Mouse (Mus musculus): ENCODE measurements around the gene Ubxn6.
"Not testable (repeated sequence)": the region's sequence is repeated elsewhere in the genome, so short reads cannot be mapped to it uniquely, and the experiment has no call there.

Gene Ubxn6

GRCm38 (mm10) chr17:56100811-56101210 lies 26.0 kb upstream of the Ubxn6 start:
- no peak for DNase-seq

- DNase-seq = no peak
These were observed 24.1 kb upstream of the Ubxn6 start for GRCm38 (mm10) chr17:56098711-56099572.

- no peak for DNase-seq
These were observed 23.4 kb upstream of the Ubxn6 start for GRCm38 (mm10) chr17:56098180-56098579.

- no peak for DNase-seq
These were observed 22.1 kb upstream of the Ubxn6 start for GRCm38 (mm10) chr17:56096883-56097282.

- DNase-seq = no peak
These were observed 18.0 kb upstream of the Ubxn6 start for GRCm38 (mm10) chr17:56092794-56093193.

GRCm38 (mm10) chr17:56092312-56092711 lies 17.5 kb upstream of the Ubxn6 start:
- no peak for DNase-seq

- peak in 1 of 2 experiments; percentile 52 for DNase-seq
These were observed 6.2 kb upstream of the Ubxn6 start for GRCm38 (mm10) chr17:56080781-56081585.

GRCm38 (mm10) chr17:56079921-56080320 lies 5.1 kb upstream of the Ubxn6 start:
- peak in 1 of 2 experiments; percentile 29 for DNase-seq

GRCm38 (mm10) chr17:56078880-56079795 lies 4.3 kb upstream of the Ubxn6 start, which contains the start of gene Hdgfl2:
Gene Hdgfl2, plus strand, starts transcription at chr17:56079634.
- peak; percentile 100 for DNase-seq

GRCm38 (mm10) chr17:56078361-56078760 lies 3.5 kb upstream of the Ubxn6 start:
- peak in 1 of 2 experiments; percentile 38 for DNase-seq

GRCm38 (mm10) chr17:56077523-56077922 lies 2.7 kb upstream of the Ubxn6 start:
- no peak for DNase-seq

- peak in 1 of 2 experiments; percentile 84 for DNase-seq
These were observed 566 bp downstream of the Ubxn6 start for GRCm38 (mm10) chr17:56074097-56074826.

- no peak for DNase-seq
These were observed 2.6 kb downstream of the Ubxn6 start for GRCm38 (mm10) chr17:56072243-56072642.

- DNase-seq = no peak
These were observed 3.7 kb downstream of the Ubxn6 start for GRCm38 (mm10) chr17:56071126-56071525.

- no peak for DNase-seq
These were observed 5.8 kb downstream of the Ubxn6 start for GRCm38 (mm10) chr17:56069066-56069465.

- no peak for DNase-seq
These were observed 8.4 kb downstream of the Ubxn6 start for GRCm38 (mm10) chr17:56066451-56066850.

GRCm38 (mm10) chr17:56065715-56066114 lies 9.1 kb downstream of the Ubxn6 start:
- not testable (repeated sequence) for DNase-seq

GRCm38 (mm10) chr17:56062081-56062480 lies 12.7 kb downstream of the Ubxn6 start:
- DNase-seq = no peak

GRCm38 (mm10) chr17:56057381-56058120 lies 17.3 kb downstream of the Ubxn6 start:
- DNase-seq = peak; percentile 76 to 78

- no peak for DNase-seq
These were observed 18.7 kb downstream of the Ubxn6 start for GRCm38 (mm10) chr17:56055945-56056678.

Data from cerebellum, postnatal 25 days (tissue).